Mouse (Mus musculus): ENCODE measurements at regions not wholly inside any gene's neighbourhood (a gene's known extent, or its start where the extent isn't known, plus 50 kb on each side); places are given as distances from the start of the nearest gene placed in this dataset.
A peak's percentile ranks its signal among the peaks of the same experiment; 100 is the strongest.

GRCm38 (mm10) chr4:64807148-64807547, 316.8 kb upstream of the Pappa start:
- no peak for DNase-seq (ENCODE audit: low spot score in 2 of 2)

GRCm38 (mm10) chr4:64811974-64812373, 312.0 kb upstream of the Pappa start:
- DNase-seq (ENCODE audit: low spot score in 2 of 2) = no peak

GRCm38 (mm10) chr4:64812812-64813211, 311.2 kb upstream of the Pappa start:
- no peak for DNase-seq (ENCODE audit: low spot score in 2 of 2)

GRCm38 (mm10) chr4:64832882-64833281, 291.1 kb upstream of the Pappa start:
- peak; percentile 0 to 32 for DNase-seq (ENCODE audit: low spot score in 2 of 2)

- DNase-seq (ENCODE audit: low spot score in 2 of 2) = no peak
These were observed 249.5 kb upstream of the Pappa start for GRCm38 (mm10) chr4:64874521-64874920.

- no peak for DNase-seq (ENCODE audit: low spot score in 2 of 2)
These were observed 247.1 kb upstream of the Pappa start for GRCm38 (mm10) chr4:64876924-64877323.

GRCm38 (mm10) chr4:64897935-64898334, 226.0 kb upstream of the Pappa start:
- DNase-seq (ENCODE audit: low spot score in 2 of 2) = no peak

GRCm38 (mm10) chr4:64901091-64901845, 222.7 kb upstream of the Pappa start:
- DNase-seq (ENCODE audit: low spot score in 2 of 2) = no peak

- no peak for DNase-seq (ENCODE audit: low spot score in 2 of 2)
These were observed 200.2 kb upstream of the Pappa start for GRCm38 (mm10) chr4:64923751-64924150.

- DNase-seq (ENCODE audit: low spot score in 2 of 2) = no peak
These were observed 195.4 kb upstream of the Pappa start for GRCm38 (mm10) chr4:64928553-64928952.

- DNase-seq (ENCODE audit: low spot score in 2 of 2) = no peak
These were observed 178.4 kb upstream of the Pappa start for GRCm38 (mm10) chr4:64945547-64945946.

GRCm38 (mm10) chr4:64952651-64953050, 171.3 kb upstream of the Pappa start:
- no peak for DNase-seq (ENCODE audit: low spot score in 2 of 2)

- no peak for DNase-seq (ENCODE audit: low spot score in 2 of 2)
These were observed 165.1 kb upstream of the Pappa start for GRCm38 (mm10) chr4:64958843-64959242.

- no peak for DNase-seq (ENCODE audit: low spot score in 2 of 2)
These were observed 162.2 kb upstream of the Pappa start for GRCm38 (mm10) chr4:64961796-64962195.

All from layer of hippocampus, adult 18-20 months (tissue).